Mouse (Mus musculus) c-Kit-positive CD71-positive TER-119-positive erythroid progenitor cells, embryonic 14.5 days (primary cell): ENCODE measurements around the gene Olfr490.

Source experiments
- DNase-seq: peaks from one replicate; pipeline ENCODE4 v3.0.0-alpha.2; 2013; ENCODE audit warnings: low spot score

Olfr490 gene

DNA sequence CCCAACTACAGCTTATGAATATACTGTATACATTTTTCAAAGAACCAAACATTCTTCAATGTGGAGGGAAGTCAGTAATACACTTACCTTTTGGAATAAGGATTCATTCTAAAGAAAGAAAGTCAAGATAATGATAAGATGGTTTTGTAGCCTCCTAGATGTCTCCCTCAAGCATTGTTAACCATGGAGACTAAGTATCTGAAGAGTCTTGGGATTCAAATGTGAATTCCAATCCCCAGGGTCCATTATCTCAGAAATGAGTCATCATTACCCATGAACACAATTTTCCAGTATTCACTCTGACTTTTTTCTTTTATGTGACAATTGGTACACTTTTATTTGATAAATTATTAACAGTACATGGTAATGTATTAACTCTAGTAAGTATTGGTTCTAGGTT is at the start of gene Olfr490:
Gene Olfr490, minus strand, starts transcription at position 101 of the 400 bp plus-strand sequence.
- DNase-seq: no peak

DNA sequence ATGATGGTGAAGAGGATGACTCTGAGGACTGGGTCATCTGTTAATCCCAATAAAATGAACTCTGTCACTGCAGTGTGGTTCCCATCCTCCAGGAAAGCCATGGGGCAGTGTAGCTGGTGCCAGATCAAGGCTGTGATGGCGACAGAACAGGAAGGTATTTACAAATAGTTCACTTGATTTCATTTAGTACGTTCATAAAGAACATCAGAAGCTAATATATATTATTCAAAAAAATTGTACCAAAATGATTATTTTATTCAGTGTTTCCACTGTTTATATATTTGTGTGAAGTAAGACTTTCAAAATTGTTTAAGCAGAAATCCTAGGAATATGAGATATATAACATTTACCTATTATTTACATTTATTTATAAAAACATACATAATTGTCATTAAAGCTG is 34.8 kb upstream of the Olfr490 start, which contains the start of gene Olfr492:
Gene Olfr492, minus strand, starts transcription at position 101 of the 400 bp plus-strand sequence.
- no peak for DNase-seq

DNA sequence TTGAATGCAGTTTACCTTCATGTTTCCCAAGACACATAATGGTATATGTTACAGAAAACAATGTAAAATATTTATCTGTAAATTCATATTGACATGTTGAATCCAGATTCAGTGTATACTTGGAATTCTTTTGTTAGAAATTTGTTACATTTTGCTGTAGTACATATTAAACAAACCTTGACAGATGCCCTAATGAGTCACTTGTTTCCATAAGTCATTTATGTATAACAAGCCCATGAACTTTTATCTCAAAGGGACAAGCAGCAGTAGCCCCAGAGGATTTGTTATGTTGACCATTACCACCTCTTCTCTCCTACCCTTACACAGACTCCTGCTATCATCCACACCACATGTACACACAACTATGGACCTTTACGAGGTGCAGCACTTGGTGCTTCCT is 24.4 kb upstream of the Olfr490 start, which contains the start of gene Olfr491:
Gene Olfr491, plus strand, starts transcription at position 301 of the 400 bp plus-strand sequence.
- no peak for DNase-seq

DNA sequence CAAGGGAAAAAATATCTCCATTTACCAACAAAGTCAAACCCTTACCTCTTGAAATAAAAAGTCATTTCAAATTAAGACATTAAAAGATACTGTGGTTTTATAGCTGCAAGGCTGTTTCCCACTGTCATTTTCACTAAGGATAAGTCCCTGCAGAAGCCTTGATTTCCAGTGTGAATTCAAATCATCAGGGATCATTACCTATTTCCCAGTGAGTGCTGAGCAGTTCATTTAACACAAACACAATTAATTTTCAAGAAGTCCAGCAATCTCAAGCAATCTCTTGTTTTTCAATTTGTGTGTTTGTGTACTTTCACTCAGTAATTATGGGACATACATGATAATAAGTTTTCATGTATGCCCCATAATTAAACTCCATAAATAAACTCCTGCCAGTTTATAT is 30.5 kb downstream of the Olfr490 start, which contains the start of gene Olfr488:
Gene Olfr488, minus strand, starts transcription at position 101 of the 400 bp plus-strand sequence.
- no peak for DNase-seq
